Mouse (Mus musculus) megakaryocyte progenitor cell, adult 5-6 weeks (primary cell): ENCODE results near the gene Slit3. TPM values are rescaled to one million over a fixed set of nuclear protein-coding genes. Genes with fewer than 3 reads are reported as not detected.

ENCODE experiments used
- ATAC-seq: replicated peaks from 2 replicates; pipeline ENCODE4 v1.8.0; 2016; ENCODE audit warnings: mild to moderate bottlenecking, moderate TSS enrichment, inconsistent platforms; ENCODE audit not compliant: poor library complexity
- total RNA-seq, 2 experiments: library from RNA; stranded (forward) in 1 of 2; stranded (reverse) in 1 of 2; fragments of 157-497, 149-512 nt in 1 of 2; fragments of 200-1000 nt in 1 of 2; gene quantifications; 2 replicates each; pipeline versions ENCODE4 v1.2.3 to v1.2.4; 2015 to 2017

Gene Slit3
- total RNA-seq, 2 experiments from 2014 or later: not detected

GRCm38 (mm10) chr11:35607191-35607590, 486.2 kb downstream of the Slit3 start:
- no peak for ATAC-seq

GRCm38 (mm10) chr11:35608794-35609193, 487.8 kb downstream of the Slit3 start:
- no peak for ATAC-seq

GRCm38 (mm10) chr11:35612262-35612896, 491.4 kb downstream of the Slit3 start:
- ATAC-seq: no peak

GRCm38 (mm10) chr11:35614530-35614929, 493.5 kb downstream of the Slit3 start:
- ATAC-seq: no peak

- no peak for ATAC-seq
These were observed 498.4 kb downstream of the Slit3 start for GRCm38 (mm10) chr11:35619421-35619820.

- ATAC-seq: no peak
These were observed 501.7 kb downstream of the Slit3 start for GRCm38 (mm10) chr11:35622736-35623135.

GRCm38 (mm10) chr11:35624515-35625270, 503.7 kb downstream of the Slit3 start:
- ATAC-seq: no peak

GRCm38 (mm10) chr11:35625576-35625975, 504.6 kb downstream of the Slit3 start:
- no peak for ATAC-seq

- no peak for ATAC-seq
These were observed 505.3 kb downstream of the Slit3 start for GRCm38 (mm10) chr11:35626161-35626885.

- peak; percentile 68 for ATAC-seq
These were observed 506.8 kb downstream of the Slit3 start for GRCm38 (mm10) chr11:35627815-35628214.

- ATAC-seq: peak; percentile 41
These were observed 511.2 kb downstream of the Slit3 start for GRCm38 (mm10) chr11:35632262-35632661.

GRCm38 (mm10) chr11:35637102-35637501, 516.1 kb downstream of the Slit3 start:
- no peak for ATAC-seq

GRCm38 (mm10) chr11:35638862-35639384, 517.9 kb downstream of the Slit3 start:
- ATAC-seq: no peak

GRCm38 (mm10) chr11:35639428-35639827, 518.4 kb downstream of the Slit3 start:
- ATAC-seq: no peak

- ATAC-seq: no peak
These were observed 530.3 kb downstream of the Slit3 start for GRCm38 (mm10) chr11:35651286-35651685.

GRCm38 (mm10) chr11:35655836-35656235, 534.8 kb downstream of the Slit3 start:
- no peak for ATAC-seq

- ATAC-seq: peak; percentile 69
These were observed 536.6 kb downstream of the Slit3 start for GRCm38 (mm10) chr11:35657582-35657981.

- ATAC-seq: peak; percentile 76
These were observed 539.9 kb downstream of the Slit3 start for GRCm38 (mm10) chr11:35660967-35661366.

GRCm38 (mm10) chr11:35662945-35663344, 541.9 kb downstream of the Slit3 start:
- ATAC-seq: no peak

GRCm38 (mm10) chr11:35663661-35664060, 542.6 kb downstream of the Slit3 start:
- ATAC-seq: no peak

- ATAC-seq: 0 out of 2 replicates have a peak, but pooled peaks have one; percentile 29
These were observed 544.0 kb downstream of the Slit3 start for GRCm38 (mm10) chr11:35664991-35665390.
